Comparison of ENCODE assay signal across 9 mouse cellular contexts in the genomic region with DNA sequence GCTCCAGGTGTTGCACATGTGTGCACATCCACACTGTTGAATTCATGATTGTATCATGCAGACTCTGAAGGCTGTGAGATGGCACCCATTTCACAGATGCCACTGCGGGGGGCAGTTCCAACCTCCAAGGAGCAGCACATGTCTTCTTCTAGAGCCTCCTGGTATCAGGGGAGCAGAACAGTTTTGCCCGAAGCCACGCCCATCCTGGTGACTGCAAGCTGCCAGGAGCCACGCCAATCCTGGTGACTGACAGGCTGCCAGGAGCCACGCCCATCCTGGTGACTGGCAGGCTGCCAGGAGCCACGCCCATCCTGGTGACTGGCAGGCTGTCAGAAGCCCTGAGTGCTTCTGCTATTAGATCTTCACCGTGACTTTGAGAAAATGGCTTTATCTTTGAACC.
DNase-seq lines count a peak whose midpoint lies in the region; ATAC-seq lines count a peak whose summit lies in the region.
"Had no signal": no experiment of that assay in that cellular context is flagged by ENCODE, and none has a peak within 500 bp of the region (broad histone marks: within the 10 kb centered on the region; RNA-seq: fewer than 3 reads in every experiment).

No protein-coding gene starts in this region.

- H3K27ac ChIP-seq in lung, embryonic 16.5 days (ENCODE audit: low read length), result no peak overlapping the region
- no peak overlapping the region for H3K27ac ChIP-seq in hindbrain, embryonic 12.5 days
- H3K27ac ChIP-seq: macrophage had no signal

- H3K4me2 ChIP-seq in lung, embryonic 16.5 days (ENCODE audit: low read depth, low read length), result no peak overlapping the region
- no peak overlapping the region for H3K4me2 ChIP-seq in hindbrain, embryonic 12.5 days (replicated peaks)

- no peaks in the 10 kb centered on the region for H3K9me3 ChIP-seq in lung, embryonic 16.5 days (ENCODE audit: control insufficient read depth, low read length)
- H3K9me3 ChIP-seq in hindbrain, embryonic 12.5 days (replicated peaks), result no peaks in the 10 kb centered on the region

- 19% methylated on average over 7 of the region's 7 CpGs for WGBS in lung, embryonic 16.5 days
- 35% methylated on average over 7 of the region's 7 CpGs for WGBS in hindbrain, embryonic 12.5 days

- peak; percentile 34; the same call in 1 of the 2 replicates for ATAC-seq in lung, embryonic 16.5 days (ENCODE audit: low read depth)
- peak; percentile 46; the same call in 1 of the 2 replicates for ATAC-seq in hindbrain, embryonic 12.5 days (ENCODE audit: low FRiP score)

- no peaks in the 10 kb centered on the region for H3K4me1 ChIP-seq in lung, embryonic 16.5 days (replicated peaks; ENCODE audit: control insufficient read depth, insufficient read depth, low read length)
- peaks cover 18% of the 10 kb centered on the region for H3K4me1 ChIP-seq in hindbrain, embryonic 12.5 days

- no peaks in the 10 kb centered on the region for H3K27me3 ChIP-seq in lung, embryonic 16.5 days (ENCODE audit: control insufficient read depth, insufficient read depth, low read depth, low read length)
- no peaks in the 10 kb centered on the region; the same call in 1 of the 2 replicates for H3K27me3 ChIP-seq in hindbrain, embryonic 12.5 days

- H3K4me3 ChIP-seq in lung, embryonic 16.5 days (ENCODE audit: low read length), result no peak overlapping the region
- H3K4me3 ChIP-seq in hindbrain, embryonic 12.5 days, result no peak overlapping the region

- no peak overlapping the region for H3K9ac ChIP-seq in lung, embryonic 16.5 days (ENCODE audit: low read length)
- H3K9ac ChIP-seq in hindbrain, embryonic 12.5 days, result no peak overlapping the region

- no peak for DNase-seq in lung, postnatal 14 days
- DNase-seq in c-Kit-negative CD71-positive TER-119-positive erythroid progenitor cells, embryonic 14.5 days (ENCODE audit: low read depth, low spot score), result peak; percentile 51
- peak; percentile 49 for DNase-seq in naive thymus-derived CD4-positive, alpha-beta T cell, adult 2 months (ENCODE audit: low read depth)
- DNase-seq in left cerebral cortex, adult 11 months (ENCODE audit: low spot score), result no peak
- no peak for DNase-seq in cerebellum, postnatal 4 days (ENCODE audit: low spot score in 2 of 2)
- no peak for DNase-seq in left cerebral cortex, adult 9 months (ENCODE audit: low spot score in 2 of 2)

- no peaks in the 10 kb centered on the region for H3K36me3 ChIP-seq in lung, embryonic 16.5 days (ENCODE audit: control insufficient read depth, insufficient read depth, low read length)
- no peaks in the 10 kb centered on the region for H3K36me3 ChIP-seq in hindbrain, embryonic 12.5 days

Comparison
In these comparisons a context has a peak if more than half of its experiments do, and no peak if none do; other contexts are left out.
1. DNase-seq: peak in c-Kit-negative CD71-positive TER-119-positive erythroid progenitor cells, embryonic 14.5 days (single experiment) and naive thymus-derived CD4-positive, alpha-beta T cell, adult 2 months (single experiment); none in lung, postnatal 14 days (single experiment), left cerebral cortex, adult 11 months (single experiment), cerebellum, postnatal 4 days (0 of 2) and left cerebral cortex, adult 9 months (0 of 2).